Mouse (Mus musculus) heart, embryonic 16.5 days (tissue): Measurements from ENCODE around the gene Hunk. TPM values are rescaled to one million over a fixed set of nuclear protein-coding genes. Genes with fewer than 3 reads are reported as not detected.

ENCODE experiments used
- ATAC-seq: fragments of 200-750 bp; cut with Nextera tagmentation; replicated peaks from 2 replicates; pipeline ENCODE4 v1.8.0; 2017; ENCODE audit warnings: moderate number of reproducible peaks; ENCODE audit not compliant: insufficient read depth, low FRiP score; ENCODE audit errors: extremely low read depth
- H3K27ac ChIP-seq: fragments of 300-500 bp; sonication (generic); 2 replicates; pipeline ENCODE4 v1.5.1; 2014; ENCODE audit warnings: mild to moderate bottlenecking, low read length, control low read depth, moderate library complexity
- H3K27me3 ChIP-seq: fragments of 300-500 bp; sonication (generic); 2 replicates; pipeline ENCODE4 v1.6.1; 2014; ENCODE audit warnings: low read length, mixed read lengths; ENCODE audit not compliant: control insufficient read depth, insufficient read depth
- H3K36me3 ChIP-seq: fragments of 300-500 bp; sonication (generic); 2 replicates; pipeline ENCODE4 v1.6.1; 2014; ENCODE audit not compliant: control insufficient read depth, insufficient read depth
- H3K4me1 ChIP-seq: fragments of 300-500 bp; sonication (generic); 2 replicates; pipeline ENCODE4 v1.6.1; 2014; ENCODE audit warnings: low read length, mixed read lengths; ENCODE audit not compliant: control insufficient read depth, insufficient read depth
- H3K4me2 ChIP-seq: fragments of 300-500 bp; sonication (generic); 2 replicates; pipeline ENCODE4 v1.6.1; 2014; ENCODE audit warnings: low read depth, mild to moderate bottlenecking, control low read depth, low read length
- H3K4me3 ChIP-seq: fragments of 300-500 bp; sonication (generic); 2 replicates; pipeline ENCODE4 v1.5.1; 2014; ENCODE audit warnings: mild to moderate bottlenecking, control low read depth, low read length
- H3K9ac ChIP-seq: fragments of 300-500 bp; sonication (generic); 2 replicates; pipeline ENCODE4 v1.6.1; 2014; ENCODE audit warnings: low read length, control low read depth
- H3K9me3 ChIP-seq: fragments of 300-500 bp; sonication (generic); replicated peaks from 2 replicates; pipeline ENCODE4 v1.6.1; 2016; ENCODE audit warnings: low read length; ENCODE audit not compliant: control insufficient read depth
- WGBS: fragments of 180-500 bp; shearing (Covaris S2); extraction: QIAGEN DNeasy Blood & Tissue Kit; methylation state at CpG from one replicate; pipeline ENCODE4 v1.1.7; 2014; 5-methylcytosine and 5-hydroxymethylcytosine counted together
- polyA plus RNA-seq: library from polyadenylated mRNA; unstranded; fragments of >200 nt; fragmentation: Nextera tagmentation; extraction: Ambion mirVana; gene quantifications from 2 replicates; pipeline ENCODE4 v1.2.1, GENCODE M21; 2015

The Hunk gene
- polyA plus RNA-seq, 1 experiment from 2014 or later: 7.2 TPM

DNA sequence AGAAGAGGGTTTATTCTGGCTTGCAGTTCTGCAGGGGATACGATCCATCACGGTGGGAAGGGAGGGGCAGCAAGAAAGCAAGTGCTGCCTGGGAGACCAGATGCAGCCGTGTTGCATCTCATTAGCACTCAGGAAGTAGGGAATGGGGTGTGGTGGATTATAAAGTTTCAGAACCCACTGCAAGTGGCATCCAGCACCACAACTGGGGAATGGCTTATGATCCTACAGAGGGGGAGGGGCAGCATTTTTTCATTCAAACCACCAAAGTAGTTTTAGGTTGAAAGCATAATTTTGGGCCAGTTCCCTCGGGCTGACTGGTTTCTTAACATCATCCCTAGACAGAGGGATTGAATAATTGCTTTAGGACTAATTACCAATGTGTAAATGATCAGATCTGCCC lies 26.1 kb upstream of the Hunk start:
- Histone ChIP-seq H3K4me2 (peak overlapping the region; percentile 52), H3K4me3 (peak overlapping the region; percentile 13; the same call in 1 of the 2 replicates), H3K4me1 (peaks cover 27% of the 10 kb centered on the region), H3K36me3 (no peaks in the 10 kb centered on the region), H3K27me3 (no peaks in the 10 kb centered on the region), H3K9me3 (no peaks in the 10 kb centered on the region), H3K27ac (no peak overlapping the region), H3K9ac (no peak overlapping the region)
- WGBS: 17% methylated on average over 4 of the region's 4 CpGs
- peak; percentile 25; the same call in 1 of the 2 replicates for ATAC-seq

GRCm38 (mm10) chr16:90360327-90360726 lies 25.5 kb upstream of the Hunk start:
- Histone ChIP-seq H3K36me3 (no peaks in the 10 kb centered on the region), H3K4me3 (no peak overlapping the region), H3K9me3 (no peaks in the 10 kb centered on the region), H3K4me1 (peaks cover 27% of the 10 kb centered on the region), H3K27me3 (no peaks in the 10 kb centered on the region), H3K27ac (no peak overlapping the region), H3K4me2 (no peak overlapping the region), H3K9ac (no peak overlapping the region)
- ATAC-seq: no peak
- WGBS: 43% methylated on average over 7 of the region's 7 CpGs

DNA sequence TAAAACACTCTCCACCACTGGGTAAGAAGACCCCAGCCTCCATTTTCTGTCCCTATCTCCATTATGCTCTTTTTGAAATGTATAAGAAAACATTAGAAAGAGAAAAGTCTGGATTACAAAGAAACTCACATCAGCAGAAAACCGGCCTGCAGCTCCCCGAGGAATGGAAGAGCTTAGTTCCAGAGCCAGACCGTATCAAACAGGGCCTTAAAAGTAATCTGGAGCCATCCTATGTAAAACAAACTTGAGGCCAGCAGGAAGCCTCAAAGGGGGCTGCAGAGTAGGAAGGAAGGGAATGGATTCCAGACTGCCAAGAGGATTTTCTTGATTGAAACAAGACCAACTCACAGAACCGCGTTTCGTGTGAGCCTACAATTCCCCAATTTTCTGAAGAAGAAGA lies 22.9 kb upstream of the Hunk start:
- Histone ChIP-seq H3K9ac (no peak overlapping the region), H3K36me3 (no peaks in the 10 kb centered on the region), H3K9me3 (no peaks in the 10 kb centered on the region), H3K27me3 (no peaks in the 10 kb centered on the region), H3K27ac (peak overlapping the region; percentile 16; the same call in 1 of the 2 replicates), H3K4me2 (no peak overlapping the region), H3K4me1 (peaks cover 27% of the 10 kb centered on the region), H3K4me3 (no peak overlapping the region)
- 63% methylated on average over 6 of the region's 6 CpGs for WGBS
- no peak for ATAC-seq

DNA sequence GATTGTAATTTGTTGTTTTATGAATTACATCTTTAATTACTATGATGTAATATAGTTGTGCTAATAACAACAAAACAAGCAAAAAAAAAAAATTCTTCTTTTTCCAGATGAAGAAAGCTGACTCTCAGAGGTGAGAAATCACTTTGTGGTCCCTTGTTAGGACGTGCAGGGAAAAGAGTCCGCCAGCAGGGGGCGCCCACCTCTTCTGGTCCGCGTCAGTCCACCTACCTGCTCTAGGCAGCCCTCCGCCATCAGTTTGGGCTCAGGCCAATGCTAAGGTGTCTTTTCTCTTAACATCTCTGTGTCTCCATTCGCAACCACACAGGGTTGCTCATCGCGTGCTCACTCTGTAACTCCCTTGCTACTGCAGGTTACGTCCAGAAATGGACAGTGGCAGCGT lies 5.9 kb upstream of the Hunk start:
- ATAC-seq: no peak
- H3K4me1 ChIP-seq: peaks cover 7% of the 10 kb centered on the region
- 19% methylated on average over 11 of the region's 11 CpGs for WGBS

GRCm38 (mm10) chr16:90381633-90382032 lies 4.2 kb upstream of the Hunk start:
- Histone ChIP-seq H3K9ac (no peak overlapping the region), H3K27me3 (no peaks in the 10 kb centered on the region; the same call in 1 of the 2 replicates), H3K27ac (no peak overlapping the region), H3K36me3 (no peaks in the 10 kb centered on the region), H3K4me1 (peaks cover 8% of the 10 kb centered on the region), H3K4me2 (no peak overlapping the region), H3K9me3 (peaks cover 4% of the 10 kb centered on the region), H3K4me3 (no peak overlapping the region)
- ATAC-seq: no peak
- 93% methylated on average over 3 of the region's 3 CpGs for WGBS

More for the DNA sequence above, 5.9 kb upstream of the Hunk start:
- Histone ChIP-seq H3K27me3 (no peaks in the 10 kb centered on the region; the same call in 1 of the 2 replicates), H3K4me3 (no peak overlapping the region), H3K9ac (no peak overlapping the region), H3K36me3 (no peaks in the 10 kb centered on the region), H3K9me3 (peaks cover 4% of the 10 kb centered on the region), H3K27ac (no peak overlapping the region), H3K4me2 (no peak overlapping the region)

DNA sequence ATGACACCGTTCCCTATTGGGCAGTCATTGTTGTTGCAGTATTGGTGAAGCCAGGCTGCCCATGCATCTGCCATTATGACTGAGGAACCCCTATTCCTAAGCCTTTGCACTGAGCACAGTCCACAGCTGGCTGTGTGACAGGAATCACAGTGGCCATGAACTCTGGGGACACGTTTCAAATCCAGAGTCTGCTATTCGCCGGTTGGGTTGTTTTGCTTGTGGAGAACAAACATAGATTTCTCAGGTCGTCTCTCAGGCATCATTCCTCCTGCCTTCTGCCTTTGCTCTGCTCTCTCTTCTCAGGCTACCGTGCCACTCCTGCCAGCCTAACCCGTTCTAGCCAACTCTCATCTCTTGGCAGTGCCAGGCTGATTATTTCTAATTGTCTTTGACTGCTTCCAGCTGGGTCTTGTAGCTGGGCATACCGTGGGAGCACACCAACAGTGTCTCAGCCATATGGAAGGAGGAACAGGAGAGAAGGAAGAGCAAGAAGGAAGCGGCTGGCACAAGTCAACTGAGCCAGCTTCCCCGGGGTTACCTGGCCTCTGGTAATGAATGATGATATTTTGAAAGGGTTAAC lies 3.0 kb upstream of the Hunk start:
- no peak for ATAC-seq
- Histone ChIP-seq H3K4me2 (no peak overlapping the region), H3K27me3 (no peaks in the 10 kb centered on the region; the same call in 1 of the 2 replicates), H3K4me3 (no peak overlapping the region), H3K4me1 (peaks cover 15% of the 10 kb centered on the region), H3K9ac (no peak overlapping the region), H3K36me3 (no peaks in the 10 kb centered on the region), H3K27ac (no peak overlapping the region), H3K9me3 (peaks cover 4% of the 10 kb centered on the region)
- 68% methylated on average over 10 of the region's 10 CpGs for WGBS

GRCm38 (mm10) chr16:90384058-90384457 lies 1.8 kb upstream of the Hunk start:
- Histone ChIP-seq H3K4me1 (peaks cover 25% of the 10 kb centered on the region), H3K27ac (peak overlapping the region; percentile 23; the same call in 1 of the 2 replicates), H3K36me3 (no peaks in the 10 kb centered on the region), H3K9ac (no peak overlapping the region), H3K4me3 (no peak overlapping the region), H3K27me3 (no peaks in the 10 kb centered on the region), H3K4me2 (no peak overlapping the region), H3K9me3 (peaks cover 4% of the 10 kb centered on the region)
- no peak for ATAC-seq
- WGBS: 36% methylated on average over 3 of the region's 3 CpGs

- Histone ChIP-seq H3K4me2 (peak overlapping the region; percentile 65), H3K9me3 (peaks cover 4% of the 10 kb centered on the region), H3K36me3 (no peaks in the 10 kb centered on the region), H3K4me3 (peak overlapping the region; percentile 79), H3K27me3 (no peaks in the 10 kb centered on the region), H3K4me1 (peaks cover 31% of the 10 kb centered on the region), H3K27ac (peak overlapping the region; percentile 91; the same call in 1 of the 2 replicates), H3K9ac (peak overlapping the region; percentile 91)
- 9% methylated on average over 12 of the region's 12 CpGs for WGBS
- ATAC-seq: no peak
Measured at GRCm38 (mm10) chr16:90384846-90385245, 967 bp upstream of the Hunk start.

- no peak for ATAC-seq
- Histone ChIP-seq H3K27me3 (no peaks in the 10 kb centered on the region), H3K27ac (peak overlapping the region; percentile 91), H3K9me3 (peaks cover 4% of the 10 kb centered on the region), H3K4me2 (peak overlapping the region; percentile 65), H3K4me3 (peak overlapping the region; percentile 79), H3K36me3 (no peaks in the 10 kb centered on the region), H3K9ac (peak overlapping the region; percentile 91), H3K4me1 (peaks cover 36% of the 10 kb centered on the region)
- WGBS: under 1% methylated on average over 16 of the region's 16 CpGs
Measured at GRCm38 (mm10) chr16:90385326-90385687, 506 bp upstream of the Hunk start.
